In genomic region chr1:178463712-178464111, GRCm38 (mm10) we compare ENCODE assay signal across 9 mouse cellular contexts. TPM values are rescaled to one million over a fixed set of nuclear protein-coding genes. Genes with fewer than 3 reads are reported as not detected.
DNase-seq lines count a peak whose midpoint lies in the region; ATAC-seq and TF ChIP-seq lines count a peak whose summit lies in the region.
"Had no signal": no experiment of that assay in that cellular context is flagged by ENCODE, and none has a peak within 500 bp of the region (broad histone marks: within the 10 kb centered on the region; RNA-seq: fewer than 3 reads in every experiment).

No protein-coding gene starts in this region.

- TF ChIP-seq POLR2A in testis, adult 2 months (IDR thresholded peaks at IDR 0.05; ENCODE audit: control insufficient read depth, low read depth, low read length) = no peak

- no peak overlapping the region for H3K27ac ChIP-seq in forebrain, embryonic 12.5 days
- no peak overlapping the region for H3K27ac ChIP-seq in heart, postnatal 0 days (ENCODE audit: low read depth)
- H3K27ac ChIP-seq in liver, embryonic 14.5 days = no peak overlapping the region
- no peak overlapping the region for H3K27ac ChIP-seq in neural tube, embryonic 13.5 days (replicated peaks)
- H3K27ac ChIP-seq in testis, adult 2 months (ENCODE audit: control insufficient read depth, insufficient read depth, low read depth, low read length) = no peak overlapping the region

- TF ChIP-seq EP300 in heart, postnatal 0 days (IDR thresholded peaks at IDR 0.05; ENCODE audit: low read depth) = no peak
- TF ChIP-seq EP300 in liver, embryonic 14.5 days (IDR thresholded peaks at IDR 0.05; ENCODE audit: low read depth) = no peak

- no peaks in the 10 kb centered on the region for H3K4me1 ChIP-seq in E14TG2a.4 (replicated peaks; ENCODE audit: low read depth, low read length)
- H3K4me1 ChIP-seq in forebrain, embryonic 12.5 days = 0 out of 2 replicates have a peak, but pooled peaks cover 3% of the 10 kb centered on the region
- H3K4me1 ChIP-seq in heart, postnatal 0 days (ENCODE audit: control insufficient read depth, insufficient read depth) = no peaks in the 10 kb centered on the region
- no peaks in the 10 kb centered on the region for H3K4me1 ChIP-seq in liver, embryonic 14.5 days (replicated peaks; ENCODE audit: control insufficient read depth in 2 of 2, insufficient read depth in 2 of 2, low read length in 1 of 2)
- H3K4me1 ChIP-seq in neural tube, embryonic 13.5 days (replicated peaks) = 0 out of 2 replicates have a peak, but pooled peaks cover 5% of the 10 kb centered on the region
- no peaks in the 10 kb centered on the region for H3K4me1 ChIP-seq in testis, adult 2 months (ENCODE audit: control insufficient read depth, insufficient read depth, low read length)

- no peaks in the 10 kb centered on the region for H3K27me3 ChIP-seq in E14TG2a.4 (ENCODE audit: insufficient read depth, low read length)
- H3K27me3 ChIP-seq in forebrain, embryonic 12.5 days = no peaks in the 10 kb centered on the region
- no peaks in the 10 kb centered on the region for H3K27me3 ChIP-seq in heart, postnatal 0 days (ENCODE audit: control insufficient read depth, insufficient read depth, low read length)
- H3K27me3 ChIP-seq in liver, embryonic 14.5 days (ENCODE audit: control insufficient read depth, insufficient read depth, low read length) = no peaks in the 10 kb centered on the region
- H3K27me3 ChIP-seq in neural tube, embryonic 13.5 days = no peaks in the 10 kb centered on the region
- no peaks in the 10 kb centered on the region for H3K27me3 ChIP-seq in testis, adult 2 months (ENCODE audit: control insufficient read depth, insufficient read depth, low read length)
- H3K27me3 ChIP-seq: megakaryocyte, embryonic 14.5 days had no signal

- peaks cover 12% of the 10 kb centered on the region; the same call in 1 of the 2 replicates for H3K36me3 ChIP-seq in E14TG2a.4 (ENCODE audit: insufficient read depth, low read length)
- no peaks in the 10 kb centered on the region for H3K36me3 ChIP-seq in forebrain, embryonic 12.5 days (replicated peaks)
- H3K36me3 ChIP-seq in heart, postnatal 0 days (replicated peaks; ENCODE audit: control insufficient read depth, insufficient read depth, low read length) = no peaks in the 10 kb centered on the region
- no peaks in the 10 kb centered on the region for H3K36me3 ChIP-seq in liver, embryonic 14.5 days (replicated peaks; ENCODE audit: control insufficient read depth, insufficient read depth, low read depth)
- H3K36me3 ChIP-seq in neural tube, embryonic 13.5 days = no peaks in the 10 kb centered on the region
- peaks cover 1% of the 10 kb centered on the region for H3K36me3 ChIP-seq in testis, adult 2 months (ENCODE audit: control insufficient read depth, insufficient read depth, low read length)

- no peak overlapping the region for H3K9ac ChIP-seq in forebrain, embryonic 12.5 days
- no peak overlapping the region for H3K9ac ChIP-seq in heart, postnatal 0 days (replicated peaks; ENCODE audit: low read depth, low read length)
- no peak overlapping the region for H3K9ac ChIP-seq in liver, embryonic 14.5 days (replicated peaks)
- H3K9ac ChIP-seq in neural tube, embryonic 13.5 days = no peak overlapping the region

- ATAC-seq in forebrain, embryonic 12.5 days (ENCODE audit: low FRiP score) = peak; percentile 93
- ATAC-seq in heart, postnatal 0 days (ENCODE audit: insufficient read depth, low read depth) = peak; percentile 91
- ATAC-seq in liver, embryonic 14.5 days (ENCODE audit: insufficient read depth) = peak; percentile 85
- ATAC-seq in neural tube, embryonic 13.5 days (ENCODE audit: low read depth) = peak; percentile 97

- DNase-seq in c-Kit-positive CD71-positive TER-119-positive erythroid progenitor cells, embryonic 14.5 days (ENCODE audit: low spot score) = peak; percentile 72
- DNase-seq in heart, postnatal 0 days (ENCODE audit: low spot score) = peak; percentile 91
- DNase-seq in kidney, postnatal 36 days = peak; percentile 81 to 88
- DNase-seq in liver, embryonic 14.5 days (ENCODE audit: low read depth in 3 of 3, low spot score in 3 of 3) = peak; percentile 55 to 60 (median 57)

- H3K9me3 ChIP-seq in E14TG2a.4 (ENCODE audit: low read length) = peaks cover 36% of the 10 kb centered on the region
- no peaks in the 10 kb centered on the region for H3K9me3 ChIP-seq in forebrain, embryonic 12.5 days
- no peaks in the 10 kb centered on the region for H3K9me3 ChIP-seq in heart, postnatal 0 days (replicated peaks; ENCODE audit: control insufficient read depth, low read length)
- no peaks in the 10 kb centered on the region for H3K9me3 ChIP-seq in liver, embryonic 14.5 days (ENCODE audit: control insufficient read depth, low read length)
- no peaks in the 10 kb centered on the region for H3K9me3 ChIP-seq in neural tube, embryonic 13.5 days

- H3K4me2 ChIP-seq in forebrain, embryonic 12.5 days = no peak overlapping the region
- H3K4me2 ChIP-seq in heart, postnatal 0 days (ENCODE audit: low read depth, low read length) = no peak overlapping the region
- no peak overlapping the region for H3K4me2 ChIP-seq in liver, embryonic 14.5 days (ENCODE audit: low read depth)
- no peak overlapping the region for H3K4me2 ChIP-seq in neural tube, embryonic 13.5 days

- 0% methylated on average over 2 of the region's 2 CpGs for WGBS in forebrain, embryonic 12.5 days
- WGBS in heart, postnatal 0 days = 0% methylated on average over 2 of the region's 2 CpGs
- WGBS in liver, embryonic 14.5 days (ENCODE audit: insufficient replicate concordance) = 2% methylated on average over 2 of the region's 2 CpGs
- WGBS in neural tube, embryonic 13.5 days = 5% methylated on average over 2 of the region's 2 CpGs

- H3K4me3 ChIP-seq in E14TG2a.4 (replicated peaks; ENCODE audit: low read length) = no peak overlapping the region
- no peak overlapping the region for H3K4me3 ChIP-seq in forebrain, embryonic 12.5 days (replicated peaks)
- no peak overlapping the region for H3K4me3 ChIP-seq in heart, postnatal 0 days (ENCODE audit: low read depth, low read length)
- no peak overlapping the region for H3K4me3 ChIP-seq in liver, embryonic 14.5 days (ENCODE audit: insufficient read depth in 1 of 2, low read depth in 2 of 2, low read length in 2 of 2)
- H3K4me3 ChIP-seq in neural tube, embryonic 13.5 days = no peak overlapping the region
- H3K4me3 ChIP-seq in testis, adult 2 months (ENCODE audit: control insufficient read depth, low read depth, low read length) = no peak overlapping the region
- H3K4me3 ChIP-seq: megakaryocyte, embryonic 14.5 days had no signal

- peak; percentile 75 for TF ChIP-seq CTCF in E14TG2a.4 (conservative IDR thresholded peaks at IDR 0.05; ENCODE audit: low read length)
- TF ChIP-seq CTCF in heart, postnatal 0 days (IDR thresholded peaks at IDR 0.05; ENCODE audit: low read depth) = peak; percentile 97
- TF ChIP-seq CTCF in liver, embryonic 14.5 days (IDR thresholded peaks at IDR 0.05; ENCODE audit: low read depth) = peak; percentile 96
- peak; percentile 77; the same call in 1 of the 2 replicates for TF ChIP-seq CTCF in testis, adult 2 months (IDR thresholded peaks at IDR 0.05; ENCODE audit: control insufficient read depth, insufficient read depth, insufficient replicate concordance, low read depth, low read length)

RNA-seq across cellular contexts. Expression of gene Efcab2, which starts 57.8 kb away (rescaled TPM):
- 9.6 and 11.1 TPM in 2 replicates for polyA plus RNA-seq in forebrain, embryonic 12.5 days (2016; fragmentation: Nextera tagmentation; extraction: Ambion mirVana)
- total RNA-seq in heart, postnatal 0 days (2014; rRNA removed; ENCODE audit: low replicate concordance) = 3.4 and 5.8 TPM in 2 replicates
- polyA plus RNA-seq in heart, postnatal 0 days (2015; fragmentation: Nextera tagmentation; extraction: Ambion mirVana) = 28.5 and 33.1 TPM in 2 replicates
- polyA plus RNA-seq in liver, embryonic 14.5 days (2012; rRNA removed) = 0.19 and 0.64 TPM in 2 replicates
- polyA plus RNA-seq in liver, embryonic 14.5 days (2014; fragmentation: Nextera tagmentation; extraction: Ambion mirVana) = 3.5 and 4.3 TPM in 2 replicates
- 8.4 and 9.6 TPM in 2 replicates for polyA plus RNA-seq in neural tube, embryonic 13.5 days (2015; fragmentation: Nextera tagmentation; extraction: Ambion mirVana)
- 10.1 and 15.2 TPM in 2 replicates for polyA plus RNA-seq in testis, adult 2 months (2012; rRNA removed)
